20 mouse cellular contexts compared by ENCODE assay signal in the genomic region with DNA sequence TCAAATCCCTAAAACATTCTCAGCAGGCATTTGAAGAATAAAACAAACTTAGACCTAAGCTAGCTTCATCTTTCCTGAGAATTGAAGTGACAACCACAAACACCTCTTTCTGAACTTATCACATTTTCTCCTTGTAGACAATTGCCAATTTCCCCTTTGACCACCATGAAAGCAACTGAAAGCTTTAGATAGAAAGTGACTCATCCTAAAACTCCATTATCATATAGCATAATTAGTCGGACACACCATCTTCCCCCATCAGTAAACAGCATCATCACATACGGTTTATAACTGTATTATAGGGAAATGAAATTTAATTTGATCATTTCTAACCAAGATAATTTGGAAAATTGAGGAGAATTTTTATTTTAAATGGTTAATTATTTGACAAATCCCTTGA. TPM values are rescaled to one million over a fixed set of nuclear protein-coding genes. Genes with fewer than 3 reads are reported as not detected.
"Had no signal": no experiment of that assay in that cellular context is flagged by ENCODE, and none has a peak within 500 bp of the region (broad histone marks: within the 10 kb centered on the region; RNA-seq: fewer than 3 reads in every experiment).

No protein-coding gene starts in this region.

- H3K9me3 ChIP-seq: neural tube, embryonic 12.5 days; neural tube, embryonic 13.5 days; neural tube, embryonic 15.5 days; stomach, embryonic 15.5 days had no signal

- H3K4me3 ChIP-seq: neural tube, embryonic 12.5 days; neural tube, embryonic 13.5 days; neural tube, embryonic 15.5 days; stomach, embryonic 15.5 days had no signal

- H3K27me3 ChIP-seq: neural tube, embryonic 12.5 days; neural tube, embryonic 13.5 days; neural tube, embryonic 15.5 days; stomach, embryonic 15.5 days had no signal

- H3K9ac ChIP-seq: neural tube, embryonic 12.5 days; neural tube, embryonic 13.5 days; neural tube, embryonic 15.5 days; stomach, embryonic 15.5 days had no signal

- H3K27ac ChIP-seq: neural tube, embryonic 12.5 days; neural tube, embryonic 13.5 days; neural tube, embryonic 15.5 days; stomach, embryonic 15.5 days; stomach, postnatal 0 days had no signal

- H3K4me2 ChIP-seq: neural tube, embryonic 12.5 days; neural tube, embryonic 13.5 days; neural tube, embryonic 15.5 days; stomach, embryonic 15.5 days had no signal

- H3K36me3 ChIP-seq: neural tube, embryonic 12.5 days; neural tube, embryonic 13.5 days; neural tube, embryonic 15.5 days; stomach, embryonic 15.5 days had no signal

- H3K4me1 ChIP-seq: neural tube, embryonic 12.5 days; neural tube, embryonic 13.5 days; neural tube, embryonic 15.5 days; stomach, embryonic 15.5 days had no signal

- DNase-seq: retina, postnatal 1 day; right cerebral cortex, adult 18-20 months; right cerebral cortex, postnatal 14 days; right cerebral cortex, postnatal 25 days; right cerebral cortex, postnatal 4 days; spleen, adult 18-20 months; thymus, adult 18-20 months; thymus, adult 2 months; thymus, postnatal 25 days; thymus, postnatal 36 days; thymus, postnatal 4 days had no signal

RNA-seq across cellular contexts. Expression of a gene that starts 27.4 kb away (rescaled TPM):
- total RNA-seq: neutrophil, adult 5-6 weeks had no signal
- polyA plus RNA-seq: neural tube, embryonic 13.5 days; small intestine, adult 2 months; spleen, adult 2 months; testis, adult 2 months had no signal
